Mouse (Mus musculus) C3H10T1/2 (cell line): ENCODE results near the gene Syt14. TPM values are rescaled to one million over a fixed set of nuclear protein-coding genes. Genes with fewer than 3 reads are reported as not detected.

Experiments
- polyA plus RNA-seq, 2 experiments: library from polyadenylated mRNA; unstranded; fragments of >200 nt; fragmentation: generic; extraction: Trizol; gene quantifications; one replicate each; pipeline ENCODE4 v1.2.1; 2012; ENCODE audit warnings: missing spikeins in 2 of 2

Gene Syt14
- polyA plus RNA-seq = not detected

DNA sequence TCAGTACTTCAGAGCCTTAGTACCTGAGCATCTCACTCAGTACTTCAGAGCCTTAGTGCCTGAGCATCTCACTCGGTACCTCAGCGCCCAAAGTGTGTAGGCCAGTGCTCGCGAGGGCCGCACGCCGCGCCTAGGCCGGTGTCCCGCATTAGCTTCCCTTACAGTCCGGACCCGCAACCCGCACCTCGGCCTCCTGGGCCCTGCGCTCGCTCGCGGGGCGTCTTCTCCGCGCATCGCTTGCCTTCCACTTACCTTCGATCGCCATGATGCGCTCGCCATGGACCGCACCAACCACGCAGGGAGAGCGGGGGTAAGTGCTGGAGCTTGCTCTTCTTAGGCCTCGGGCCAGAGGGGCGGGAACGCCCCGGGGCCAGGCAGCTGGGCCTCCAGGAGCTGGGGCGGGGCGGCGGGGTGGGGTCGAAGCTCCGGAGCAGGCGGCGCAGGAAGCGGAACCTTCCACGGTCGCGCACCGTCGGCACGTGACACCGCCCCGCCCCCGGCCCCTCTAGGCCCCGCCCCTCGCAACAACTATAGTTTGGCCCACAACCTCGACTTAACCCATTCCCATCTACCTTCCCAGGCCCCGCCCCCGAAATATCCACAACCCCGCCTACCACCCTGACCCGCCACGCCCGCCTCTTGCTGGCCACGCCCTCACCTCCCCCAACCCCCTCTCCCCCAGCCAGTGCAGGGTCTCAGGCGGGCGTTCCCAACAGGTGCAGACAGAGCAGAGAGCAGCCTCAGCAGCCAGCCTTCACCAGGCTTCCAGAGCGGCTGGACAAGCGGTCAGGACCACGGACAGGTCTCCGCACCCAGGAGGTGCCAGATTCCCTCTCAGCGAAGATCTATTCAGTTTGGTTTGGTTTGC, at the start of gene Syt14:
Gene Syt14 (minus strand): TSS at position 405 of the 868 bp plus-strand sequence.

DNA sequence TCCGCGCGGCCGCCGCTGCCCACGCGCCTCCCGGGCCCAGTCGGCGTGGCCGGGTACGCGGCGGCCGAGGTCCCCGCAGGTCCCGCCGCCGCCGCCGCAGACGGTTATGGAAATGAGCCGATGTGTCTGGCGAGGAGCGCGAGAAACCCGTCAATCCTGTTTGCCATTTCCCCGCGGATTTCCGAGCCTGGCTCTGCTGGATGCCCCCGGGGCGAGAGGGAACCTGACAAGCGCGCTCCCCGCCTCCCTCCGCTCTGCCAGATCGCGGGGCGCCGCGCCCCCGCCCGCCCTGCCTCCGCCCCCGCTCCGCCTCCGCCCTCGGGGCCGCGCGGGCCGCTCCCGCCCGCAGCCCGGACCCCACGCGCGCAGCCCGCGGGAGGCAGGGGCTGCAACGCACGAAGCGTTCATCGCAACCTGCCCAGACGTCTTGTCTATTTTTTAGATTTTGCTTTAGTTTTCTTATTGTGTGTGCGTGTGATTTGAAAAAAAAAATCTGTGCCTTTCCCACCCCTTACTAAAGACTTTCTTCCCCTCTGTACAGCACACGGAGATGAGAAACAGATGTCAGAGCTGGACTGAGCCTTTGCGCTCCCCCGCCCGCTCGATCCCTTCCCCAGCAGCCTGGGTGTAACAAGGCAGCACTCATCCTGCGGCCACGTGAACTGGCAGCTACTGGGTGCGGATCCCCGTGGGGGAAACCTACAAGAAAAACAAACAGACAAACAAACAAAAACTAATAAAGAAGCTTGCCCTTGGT, 179.9 kb downstream of the Syt14 start, which contains the start of gene Sertad4:
Gene Sertad4 (minus strand): TSS at position 283 of the 757 bp plus-strand sequence.

Other genes starting within 250 kb of the Syt14 start
- 1 to 10 TPM; 3.7 to 5.4 TPM for gene Sertad4, start 180.0 kb downstream of the Syt14 start, polyA plus RNA-seq
- gene Diexf, start 94.5 kb upstream of the Syt14 start, polyA plus RNA-seq = 1 to 10 TPM; 3.4 to 7.7 TPM
- gene Irf6, start 117.3 kb upstream of the Syt14 start, polyA plus RNA-seq = under 1 TPM in 1 of 2 experiments, not detected in 1; 0.04 TPM
- 1 to 10 TPM in 1 of 2 experiments, under 1 TPM in 1; 0.42 to 3.0 TPM for gene A130010J15Rik, start 132.3 kb upstream of the Syt14 start, polyA plus RNA-seq
- under 1 TPM in 1 of 2 experiments, not detected in 1; 0.35 TPM for gene Traf3ip3, start 165.9 kb upstream of the Syt14 start, polyA plus RNA-seq
- under 1 TPM; 0.14 to 0.54 TPM for gene Lamb3, start 171.9 kb upstream of the Syt14 start, polyA plus RNA-seq
- under 1 TPM in 1 of 2 experiments, not detected in 1; 0.96 TPM for gene Hsd11b1, start 228.3 kb upstream of the Syt14 start, polyA plus RNA-seq
- 1 to 10 TPM in 1 of 2 experiments, not detected in 1; 2.2 TPM for gene G0s2, start 237.4 kb upstream of the Syt14 start, polyA plus RNA-seq